In genomic region chr5:115347564-115347963, GRCm38 (mm10) we compare ENCODE assay signal across 8 mouse cellular contexts. TPM values are rescaled to one million over a fixed set of nuclear protein-coding genes. Genes with fewer than 3 reads are reported as not detected.
A peak's percentile ranks its signal among the peaks of the same experiment; 100 is the strongest.
DNase-seq lines count a peak whose midpoint lies in the region; ATAC-seq and TF ChIP-seq lines count a peak whose summit lies in the region.

No protein-coding gene starts in this region.

- H3ac ChIP-seq in C2C12 (ENCODE audit: control insufficient read depth, insufficient read length, low read depth) = peak overlapping the region; percentile 54

- 0 out of 2 replicates have a peak overlapping the region, but pooled peaks have one; percentile 30 for H3K27ac ChIP-seq in bone marrow, adult 2 months (ENCODE audit: control insufficient read depth, insufficient read depth, low read depth, low read length, poor library complexity)
- H3K27ac ChIP-seq in heart, embryonic 12.5 days (ENCODE audit: poor library complexity, severe bottlenecking) = no peak overlapping the region
- H3K27ac ChIP-seq in kidney, postnatal 0 days = no peak overlapping the region
- H3K27ac ChIP-seq in liver, embryonic 15.5 days (replicated peaks) = peak overlapping the region; percentile 75
- H3K27ac ChIP-seq in neural tube, embryonic 11.5 days (ENCODE audit: low read depth, low read length) = no peak overlapping the region
- no peak overlapping the region for H3K27ac ChIP-seq in stomach, embryonic 16.5 days (ENCODE audit: low read length)

- DNase-seq in kidney, postnatal 0 days (ENCODE audit: low spot score) = peak; percentile 89
- DNase-seq in neural tube, embryonic 11.5 days (ENCODE audit: low spot score) = peak; percentile 83

- H3K27me3 ChIP-seq in C2C12 (ENCODE audit: control insufficient read depth, insufficient read depth, insufficient read length) = no peaks in the 10 kb centered on the region
- H3K27me3 ChIP-seq in heart, embryonic 12.5 days (replicated peaks) = no peaks in the 10 kb centered on the region
- H3K27me3 ChIP-seq in kidney, postnatal 0 days (ENCODE audit: insufficient read depth, low read length) = no peaks in the 10 kb centered on the region
- H3K27me3 ChIP-seq in liver, embryonic 15.5 days = no peaks in the 10 kb centered on the region
- no peaks in the 10 kb centered on the region for H3K27me3 ChIP-seq in neural tube, embryonic 11.5 days (ENCODE audit: control insufficient read depth, insufficient read depth, low read length)
- no peaks in the 10 kb centered on the region for H3K27me3 ChIP-seq in stomach, embryonic 16.5 days (ENCODE audit: control insufficient read depth, insufficient read depth, low read length)

- H3K9ac ChIP-seq in heart, embryonic 12.5 days = peak overlapping the region; percentile 98
- H3K9ac ChIP-seq in kidney, postnatal 0 days (ENCODE audit: low read depth, low read length) = peak overlapping the region; percentile 91; the same call in 1 of the 2 replicates
- H3K9ac ChIP-seq in liver, embryonic 15.5 days = peak overlapping the region; percentile 82
- H3K9ac ChIP-seq in neural tube, embryonic 11.5 days (ENCODE audit: low read length) = no peak overlapping the region; the same call in 1 of the 2 replicates
- peak overlapping the region; percentile 91 for H3K9ac ChIP-seq in stomach, embryonic 16.5 days (ENCODE audit: low read length)

- H3K36me3 ChIP-seq in C2C12 (ENCODE audit: control insufficient read depth, insufficient read depth) = peaks cover 48% of the 10 kb centered on the region
- peaks cover 44% of the 10 kb centered on the region for H3K36me3 ChIP-seq in heart, embryonic 12.5 days
- H3K36me3 ChIP-seq in kidney, postnatal 0 days (ENCODE audit: insufficient read depth, low read length) = peaks cover 28% of the 10 kb centered on the region; the same call in 1 of the 2 replicates
- H3K36me3 ChIP-seq in liver, embryonic 15.5 days (replicated peaks) = peaks cover 45% of the 10 kb centered on the region
- H3K36me3 ChIP-seq in neural tube, embryonic 11.5 days (ENCODE audit: control insufficient read depth, insufficient read depth, low read length) = peaks cover 9% of the 10 kb centered on the region
- H3K36me3 ChIP-seq in stomach, embryonic 16.5 days (ENCODE audit: control insufficient read depth, insufficient read depth, low read length) = peaks cover 15% of the 10 kb centered on the region

- H3K79me3 ChIP-seq in C2C12 (ENCODE audit: low read depth) = peaks cover 43% of the 10 kb centered on the region

- peak overlapping the region; percentile 93 for H3K4me2 ChIP-seq in heart, embryonic 12.5 days
- H3K4me2 ChIP-seq in kidney, postnatal 0 days (ENCODE audit: low read length) = peak overlapping the region; percentile 93
- H3K4me2 ChIP-seq in liver, embryonic 15.5 days = peak overlapping the region; percentile 78
- H3K4me2 ChIP-seq in neural tube, embryonic 11.5 days (ENCODE audit: low read depth) = peak overlapping the region; percentile 67
- peak overlapping the region; percentile 77 for H3K4me2 ChIP-seq in stomach, embryonic 16.5 days (ENCODE audit: low read depth, low read length)

- TF ChIP-seq POLR2A in bone marrow, adult 2 months (IDR thresholded peaks at IDR 0.05; ENCODE audit: borderline replicate concordance, control insufficient read depth, low read depth, low read length) = no peak

- WGBS in bone marrow, adult 2 months = 1% methylated on average over 5 of the region's 5 CpGs
- WGBS in heart, embryonic 12.5 days = 1% methylated on average over 5 of the region's 5 CpGs
- WGBS in kidney, postnatal 0 days = 2% methylated on average over 5 of the region's 5 CpGs
- under 1% methylated on average over 5 of the region's 5 CpGs for WGBS in liver, embryonic 15.5 days (ENCODE audit: insufficient replicate concordance)
- WGBS in neural tube, embryonic 11.5 days = 4% methylated on average over 5 of the region's 5 CpGs
- WGBS in stomach, embryonic 16.5 days = 1% methylated on average over 5 of the region's 5 CpGs

- peaks cover 63% of the 10 kb centered on the region for H3K79me2 ChIP-seq in C2C12 (ENCODE audit: control insufficient read depth, insufficient read depth)

- H3K4me1 ChIP-seq in bone marrow, adult 2 months (ENCODE audit: control insufficient read depth, insufficient read depth, low read length) = 0 out of 2 replicates have a peak, but pooled peaks cover 2% of the 10 kb centered on the region
- H3K4me1 ChIP-seq in heart, embryonic 12.5 days (replicated peaks) = peaks cover 12% of the 10 kb centered on the region
- peaks cover 14% of the 10 kb centered on the region for H3K4me1 ChIP-seq in kidney, postnatal 0 days (replicated peaks; ENCODE audit: insufficient read depth, low read length)
- H3K4me1 ChIP-seq in liver, embryonic 15.5 days (replicated peaks) = peaks cover 37% of the 10 kb centered on the region
- peaks cover 11% of the 10 kb centered on the region for H3K4me1 ChIP-seq in neural tube, embryonic 11.5 days (ENCODE audit: control insufficient read depth, insufficient read depth, low read length)
- peaks cover 6% of the 10 kb centered on the region; the same call in 1 of the 2 replicates for H3K4me1 ChIP-seq in stomach, embryonic 16.5 days (ENCODE audit: control insufficient read depth, insufficient read depth, low read length)

- H3K9me3 ChIP-seq in heart, embryonic 12.5 days (replicated peaks) = 0 out of 2 replicates have a peak, but pooled peaks cover 3% of the 10 kb centered on the region
- H3K9me3 ChIP-seq in kidney, postnatal 0 days (replicated peaks; ENCODE audit: low read length) = no peaks in the 10 kb centered on the region
- H3K9me3 ChIP-seq in liver, embryonic 15.5 days (replicated peaks) = no peaks in the 10 kb centered on the region
- H3K9me3 ChIP-seq in neural tube, embryonic 11.5 days (ENCODE audit: control insufficient read depth, low read length) = no peaks in the 10 kb centered on the region
- no peaks in the 10 kb centered on the region for H3K9me3 ChIP-seq in stomach, embryonic 16.5 days (replicated peaks; ENCODE audit: control insufficient read depth, low read length)

- peak overlapping the region; percentile 90 for H3K4me3 ChIP-seq in C2C12 (ENCODE audit: insufficient read depth, poor library complexity, severe bottlenecking)
- H3K4me3 ChIP-seq in bone marrow, adult 2 months (replicated peaks; ENCODE audit: control insufficient read depth, low read depth, low read length) = peak overlapping the region; percentile 49
- peak overlapping the region; percentile 97 for H3K4me3 ChIP-seq in heart, embryonic 12.5 days
- H3K4me3 ChIP-seq in kidney, postnatal 0 days (replicated peaks; ENCODE audit: low read depth, low read length) = peak overlapping the region; percentile 93
- H3K4me3 ChIP-seq in liver, embryonic 15.5 days (replicated peaks) = peak overlapping the region; percentile 96
- H3K4me3 ChIP-seq in neural tube, embryonic 11.5 days (ENCODE audit: low read depth, low read length) = peak overlapping the region; percentile 89
- H3K4me3 ChIP-seq in stomach, embryonic 16.5 days (replicated peaks; ENCODE audit: low read length) = peak overlapping the region; percentile 66

- ATAC-seq in erythroblast, adult 5-6 weeks (replicated peaks; ENCODE audit: low FRiP score, poor library complexity, severe bottlenecking) = peak; percentile 72
- ATAC-seq in heart, embryonic 12.5 days (ENCODE audit: insufficient number of reproducible peaks, low FRiP score) = peak; percentile 58
- ATAC-seq in kidney, postnatal 0 days (replicated peaks; ENCODE audit: low FRiP score, low read depth) = no peak
- peak; percentile 53 for ATAC-seq in liver, embryonic 15.5 days (ENCODE audit: insufficient read depth)
- ATAC-seq in neural tube, embryonic 11.5 days (ENCODE audit: insufficient read depth, low FRiP score, low TSS enrichment) = no peak
- ATAC-seq in stomach, embryonic 16.5 days (ENCODE audit: insufficient read depth, low FRiP score) = peak; percentile 38

- peak; percentile 67 for TF ChIP-seq CTCF in C2C12 (IDR thresholded peaks at IDR 0.05; ENCODE audit: control insufficient read depth, insufficient read depth, insufficient read length)
- TF ChIP-seq CTCF in bone marrow, adult 2 months (IDR thresholded peaks at IDR 0.05; ENCODE audit: control insufficient read depth, insufficient read depth, low read length) = peak; percentile 90
- TF ChIP-seq CTCF in kidney, postnatal 0 days (IDR thresholded peaks at IDR 0.05; ENCODE audit: low read depth) = peak; percentile 93

RNA-seq across cellular contexts. Expression of gene Cox6a1, which starts 1.2 kb away (rescaled TPM):
- polyA plus RNA-seq in C2C12 (2012; fragmentation: generic; extraction: Trizol) = 1,861 TPM
- 238 and 259 TPM in 2 replicates for polyA plus RNA-seq in bone marrow, adult 2 months (2011; ENCODE audit: insufficient read depth, insufficient read length, low replicate concordance, missing spikeins)
- total RNA-seq in erythroblast, adult 5-6 weeks (2015; ENCODE audit: low replicate concordance) = 164 and 167 TPM in 2 replicates
- 24.7 and 54.8 TPM in 2 replicates for total RNA-seq in erythroblast, adult 5-6 weeks (2017; ENCODE audit: low replicate concordance)
- polyA plus RNA-seq in heart, embryonic 12.5 days (2016; fragmentation: Nextera tagmentation; extraction: Ambion mirVana) = 1,284 and 1,325 TPM in 2 replicates
- polyA plus RNA-seq in kidney, postnatal 0 days (2015; fragmentation: Nextera tagmentation; extraction: Ambion mirVana) = 1,591 and 1,635 TPM in 2 replicates
- 700 and 702 TPM in 2 replicates for polyA plus RNA-seq in liver, embryonic 15.5 days (2015; fragmentation: Nextera tagmentation; extraction: Ambion mirVana)
- 799 and 803 TPM in 2 replicates for polyA plus RNA-seq in neural tube, embryonic 11.5 days (2014; fragmentation: Nextera tagmentation; extraction: Ambion mirVana)
- polyA plus RNA-seq in stomach, embryonic 16.5 days (2015; fragmentation: Nextera tagmentation; extraction: Ambion mirVana) = 927 and 1,043 TPM in 2 replicates

RNA-seq across cellular contexts. Expression of gene Triap1, which starts 6.5 kb away (rescaled TPM):
- polyA plus RNA-seq in C2C12 (2012; fragmentation: generic; extraction: Trizol) = 36.8 TPM
- 13.2 and 18.3 TPM in 2 replicates for polyA plus RNA-seq in bone marrow, adult 2 months (2011; ENCODE audit: insufficient read depth, insufficient read length, low replicate concordance, missing spikeins)
- 9.6 and 9.8 TPM in 2 replicates for total RNA-seq in erythroblast, adult 5-6 weeks (2015; ENCODE audit: low replicate concordance)
- total RNA-seq in erythroblast, adult 5-6 weeks (2017; ENCODE audit: low replicate concordance) = 2.8 and 7.7 TPM in 2 replicates
- 38.1 and 38.8 TPM in 2 replicates for polyA plus RNA-seq in heart, embryonic 12.5 days (2016; fragmentation: Nextera tagmentation; extraction: Ambion mirVana)
- polyA plus RNA-seq in kidney, postnatal 0 days (2015; fragmentation: Nextera tagmentation; extraction: Ambion mirVana) = 58.7 and 59.0 TPM in 2 replicates
- polyA plus RNA-seq in liver, embryonic 15.5 days (2015; fragmentation: Nextera tagmentation; extraction: Ambion mirVana) = 26.6 and 29.6 TPM in 2 replicates
- 55.6 and 60.2 TPM in 2 replicates for polyA plus RNA-seq in neural tube, embryonic 11.5 days (2014; fragmentation: Nextera tagmentation; extraction: Ambion mirVana)
- 49.4 and 60.9 TPM in 2 replicates for polyA plus RNA-seq in stomach, embryonic 16.5 days (2015; fragmentation: Nextera tagmentation; extraction: Ambion mirVana)

RNA-seq across cellular contexts. Expression of gene Gatc, which starts 6.6 kb away (rescaled TPM):
- polyA plus RNA-seq in C2C12 (2012; fragmentation: generic; extraction: Trizol) = 9.3 TPM
- polyA plus RNA-seq in bone marrow, adult 2 months (2011; ENCODE audit: insufficient read depth, insufficient read length, low replicate concordance, missing spikeins) = 7.3 and 7.8 TPM in 2 replicates
- total RNA-seq in erythroblast, adult 5-6 weeks (2015; ENCODE audit: low replicate concordance) = 15.0 and 18.4 TPM in 2 replicates
- total RNA-seq in erythroblast, adult 5-6 weeks (2017; ENCODE audit: low replicate concordance) = 1.8 and 4.1 TPM in 2 replicates
- polyA plus RNA-seq in heart, embryonic 12.5 days (2016; fragmentation: Nextera tagmentation; extraction: Ambion mirVana) = 24.2 and 26.1 TPM in 2 replicates
- 19.8 and 20.8 TPM in 2 replicates for polyA plus RNA-seq in kidney, postnatal 0 days (2015; fragmentation: Nextera tagmentation; extraction: Ambion mirVana)
- 11.6 and 13.4 TPM in 2 replicates for polyA plus RNA-seq in liver, embryonic 15.5 days (2015; fragmentation: Nextera tagmentation; extraction: Ambion mirVana)
- polyA plus RNA-seq in neural tube, embryonic 11.5 days (2014; fragmentation: Nextera tagmentation; extraction: Ambion mirVana) = 40.4 and 42.3 TPM in 2 replicates
- 21.3 and 24.5 TPM in 2 replicates for polyA plus RNA-seq in stomach, embryonic 16.5 days (2015; fragmentation: Nextera tagmentation; extraction: Ambion mirVana)

RNA-seq across cellular contexts. Expression of gene Srsf9, which starts 20.6 kb away (rescaled TPM):
- polyA plus RNA-seq in C2C12 (2012; fragmentation: generic; extraction: Trizol) = 113 TPM
- 61.2 and 61.4 TPM in 2 replicates for polyA plus RNA-seq in bone marrow, adult 2 months (2011; ENCODE audit: insufficient read depth, insufficient read length, low replicate concordance, missing spikeins)
- 25.5 and 41.1 TPM in 2 replicates for total RNA-seq in erythroblast, adult 5-6 weeks (2015; ENCODE audit: low replicate concordance)
- 29.1 and 32.1 TPM in 2 replicates for total RNA-seq in erythroblast, adult 5-6 weeks (2017; ENCODE audit: low replicate concordance)
- 147 and 160 TPM in 2 replicates for polyA plus RNA-seq in heart, embryonic 12.5 days (2016; fragmentation: Nextera tagmentation; extraction: Ambion mirVana)
- polyA plus RNA-seq in kidney, postnatal 0 days (2015; fragmentation: Nextera tagmentation; extraction: Ambion mirVana) = 234 and 251 TPM in 2 replicates
- polyA plus RNA-seq in liver, embryonic 15.5 days (2015; fragmentation: Nextera tagmentation; extraction: Ambion mirVana) = 88.7 and 92.1 TPM in 2 replicates
- polyA plus RNA-seq in neural tube, embryonic 11.5 days (2014; fragmentation: Nextera tagmentation; extraction: Ambion mirVana) = 327 and 330 TPM in 2 replicates
- 111 and 127 TPM in 2 replicates for polyA plus RNA-seq in stomach, embryonic 16.5 days (2015; fragmentation: Nextera tagmentation; extraction: Ambion mirVana)

RNA-seq across cellular contexts. Expression of gene Dynll1, which starts 46.8 kb away (rescaled TPM):
- polyA plus RNA-seq in C2C12 (2012; fragmentation: generic; extraction: Trizol) = 690 TPM
- polyA plus RNA-seq in bone marrow, adult 2 months (2011; ENCODE audit: insufficient read depth, insufficient read length, low replicate concordance, missing spikeins) = 139 and 177 TPM in 2 replicates
- total RNA-seq in erythroblast, adult 5-6 weeks (2015; ENCODE audit: low replicate concordance) = 181 and 187 TPM in 2 replicates
- total RNA-seq in erythroblast, adult 5-6 weeks (2017; ENCODE audit: low replicate concordance) = 61.4 and 103 TPM in 2 replicates
- polyA plus RNA-seq in heart, embryonic 12.5 days (2016; fragmentation: Nextera tagmentation; extraction: Ambion mirVana) = 1,319 and 1,320 TPM in 2 replicates
- 1,395 and 1,475 TPM in 2 replicates for polyA plus RNA-seq in kidney, postnatal 0 days (2015; fragmentation: Nextera tagmentation; extraction: Ambion mirVana)
- polyA plus RNA-seq in liver, embryonic 15.5 days (2015; fragmentation: Nextera tagmentation; extraction: Ambion mirVana) = 525 and 554 TPM in 2 replicates
- polyA plus RNA-seq in neural tube, embryonic 11.5 days (2014; fragmentation: Nextera tagmentation; extraction: Ambion mirVana) = 1,631 and 1,672 TPM in 2 replicates
- 1,419 and 1,514 TPM in 2 replicates for polyA plus RNA-seq in stomach, embryonic 16.5 days (2015; fragmentation: Nextera tagmentation; extraction: Ambion mirVana)

Comparison
In these comparisons a context has a peak if more than half of its experiments do, and no peak if none do; other contexts are left out.
1. H3K27ac ChIP-seq: peak in bone marrow, adult 2 months (single experiment) and liver, embryonic 15.5 days (single experiment); none in heart, embryonic 12.5 days (single experiment), kidney, postnatal 0 days (single experiment), neural tube, embryonic 11.5 days (single experiment) and stomach, embryonic 16.5 days (single experiment).
2. ATAC-seq: peak in erythroblast, adult 5-6 weeks (single experiment), heart, embryonic 12.5 days (single experiment), liver, embryonic 15.5 days (single experiment) and stomach, embryonic 16.5 days (single experiment); none in kidney, postnatal 0 days (single experiment) and neural tube, embryonic 11.5 days (single experiment).
3. Peak in every context shown above with its lines, with median percentiles within 50 percentile points of each other: H3K4me3 ChIP-seq, CTCF ChIP-seq and H3K4me2 ChIP-seq.